Mouse (Mus musculus): ENCODE measurements at regions not wholly inside any gene's neighbourhood (a gene's known extent, or its start where the extent isn't known, plus 50 kb on each side); places are given as distances from the start of the nearest gene placed in this dataset.

GRCm38 (mm10) chr3:52546035-52546434 is 277.9 kb downstream of the Foxo1 start:
- no peak overlapping the region for H3K27ac ChIP-seq (ENCODE audit: insufficient read depth, low read depth, low read length)
- no peaks in the 10 kb centered on the region for H3K4me1 ChIP-seq (ENCODE audit: control insufficient read depth, insufficient read depth, low read length)
- TF ChIP-seq CTCF (IDR thresholded peaks at IDR 0.05; ENCODE audit: insufficient read depth, low read depth, low read length) (no peak), POLR2A (IDR thresholded peaks at IDR 0.05; ENCODE audit: insufficient read depth, low read depth, low read length) (no peak)
- WGBS = 98% methylated on average over 5 of the region's 5 CpGs
- no peak overlapping the region for H3K4me3 ChIP-seq (ENCODE audit: insufficient read depth, low read depth, low read length)

DNA sequence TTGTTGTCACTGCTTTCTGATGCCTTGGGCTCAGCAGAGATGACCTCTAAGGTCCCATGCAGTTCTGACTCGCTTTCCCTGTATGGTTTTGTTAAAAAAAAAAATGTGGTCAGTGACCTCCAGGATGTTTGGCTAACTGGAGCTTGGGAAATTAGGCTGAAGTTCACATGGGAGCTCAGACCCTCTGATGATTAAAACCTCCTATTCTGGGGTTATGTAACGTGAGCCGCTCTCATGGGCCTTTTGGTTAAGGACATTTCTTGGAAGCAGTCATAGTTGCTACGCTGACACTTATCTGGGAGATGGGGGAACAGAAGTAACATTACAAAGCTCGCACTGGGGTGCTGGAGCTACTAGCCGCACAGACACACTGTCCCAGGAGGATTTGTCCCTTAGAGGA is 274.9 kb downstream of the Foxo1 start:
- no peaks in the 10 kb centered on the region for H3K4me1 ChIP-seq (ENCODE audit: control insufficient read depth, insufficient read depth, low read length)
- TF ChIP-seq POLR2A (IDR thresholded peaks at IDR 0.05; ENCODE audit: insufficient read depth, low read depth, low read length) = no peak
- no peak for TF ChIP-seq CTCF (IDR thresholded peaks at IDR 0.05; ENCODE audit: insufficient read depth, low read depth, low read length)
- 88% methylated on average over 6 of the region's 6 CpGs for WGBS

DNA sequence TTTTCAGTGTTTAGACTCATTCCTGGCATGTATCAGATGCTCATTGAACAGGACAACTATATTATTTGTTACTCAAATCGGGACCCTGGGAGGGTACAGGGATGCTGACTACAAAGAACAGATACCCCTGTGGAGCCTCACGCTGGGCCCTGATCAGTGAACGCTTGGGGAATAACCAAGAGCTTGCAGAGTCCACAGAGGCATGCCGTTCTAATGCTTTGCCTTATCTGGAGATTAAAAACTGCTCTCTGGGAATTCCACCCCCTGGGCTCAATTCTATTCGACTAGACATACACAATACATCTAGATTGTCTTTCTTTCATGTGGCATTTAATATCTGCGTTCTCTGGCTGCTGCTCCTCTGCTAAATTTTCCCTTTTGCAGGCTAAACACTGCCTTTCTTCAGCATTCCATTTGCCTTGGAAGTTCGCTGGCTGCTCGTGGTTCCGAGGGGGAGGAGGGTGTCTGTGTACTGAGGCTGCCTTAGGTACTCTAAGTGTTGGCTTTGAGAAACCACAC is 272.8 kb downstream of the Foxo1 start:
- TF ChIP-seq POLR2A (IDR thresholded peaks at IDR 0.05; ENCODE audit: insufficient read depth, low read depth, low read length) (no peak), CTCF (IDR thresholded peaks at IDR 0.05; ENCODE audit: insufficient read depth, low read depth, low read length) (no peak)
- WGBS = 42% methylated on average over 9 of the region's 9 CpGs

More for the DNA sequence above, 274.9 kb downstream of the Foxo1 start:
- Histone ChIP-seq H3K27ac (ENCODE audit: insufficient read depth, low read depth, low read length) (no peak overlapping the region), H3K4me3 (ENCODE audit: insufficient read depth, low read depth, low read length) (no peak overlapping the region)

GRCm38 (mm10) chr3:52539813-52540378 is 271.8 kb downstream of the Foxo1 start:
- Histone ChIP-seq H3K4me3 (ENCODE audit: insufficient read depth, low read depth, low read length) (no peak overlapping the region), H3K4me1 (ENCODE audit: control insufficient read depth, insufficient read depth, low read length) (0 out of 2 replicates have a peak, but pooled peaks cover 6% of the 10 kb centered on the region), H3K27ac (ENCODE audit: insufficient read depth, low read depth, low read length) (no peak overlapping the region)
- TF ChIP-seq CTCF (IDR thresholded peaks at IDR 0.05; ENCODE audit: insufficient read depth, low read depth, low read length) (no peak), POLR2A (IDR thresholded peaks at IDR 0.05; ENCODE audit: insufficient read depth, low read depth, low read length) (no peak)
- 93% methylated on average over 10 of the region's 10 CpGs for WGBS

More for the DNA sequence above, 272.8 kb downstream of the Foxo1 start:
- Histone ChIP-seq H3K4me1 (ENCODE audit: control insufficient read depth, insufficient read depth, low read length) (no peaks in the 10 kb centered on the region), H3K4me3 (ENCODE audit: insufficient read depth, low read depth, low read length) (no peak overlapping the region), H3K27ac (ENCODE audit: insufficient read depth, low read depth, low read length) (no peak overlapping the region)

- 0 out of 2 replicates have a peak, but pooled peaks cover 6% of the 10 kb centered on the region for H3K4me1 ChIP-seq (ENCODE audit: control insufficient read depth, insufficient read depth, low read length)
- TF ChIP-seq CTCF (IDR thresholded peaks at IDR 0.05; ENCODE audit: insufficient read depth, low read depth, low read length) (no peak), POLR2A (IDR thresholded peaks at IDR 0.05; ENCODE audit: insufficient read depth, low read depth, low read length) (no peak)
- 80% methylated on average over 4 of the region's 4 CpGs for WGBS
These were observed 270.2 kb downstream of the Foxo1 start for GRCm38 (mm10) chr3:52538306-52538705.

GRCm38 (mm10) chr3:52537362-52537911 is 269.3 kb downstream of the Foxo1 start:
- 0 out of 2 replicates have a peak, but pooled peaks cover 6% of the 10 kb centered on the region for H3K4me1 ChIP-seq (ENCODE audit: control insufficient read depth, insufficient read depth, low read length)
- H3K27ac ChIP-seq (ENCODE audit: insufficient read depth, low read depth, low read length) = no peak overlapping the region
- no peak for TF ChIP-seq POLR2A (IDR thresholded peaks at IDR 0.05; ENCODE audit: insufficient read depth, low read depth, low read length)
- 90% methylated on average over 10 of the region's 10 CpGs for WGBS
- no peak overlapping the region for H3K4me3 ChIP-seq (ENCODE audit: insufficient read depth, low read depth, low read length)

More at GRCm38 (mm10) chr3:52538306-52538705, 270.2 kb downstream of the Foxo1 start:
- H3K27ac ChIP-seq (ENCODE audit: insufficient read depth, low read depth, low read length) = no peak overlapping the region
- no peak overlapping the region for H3K4me3 ChIP-seq (ENCODE audit: insufficient read depth, low read depth, low read length)

- TF ChIP-seq CTCF (IDR thresholded peaks at IDR 0.05; ENCODE audit: insufficient read depth, low read depth, low read length) = no peak
- TF ChIP-seq POLR2A (IDR thresholded peaks at IDR 0.05; ENCODE audit: insufficient read depth, low read depth, low read length) = no peak
- Histone ChIP-seq H3K4me3 (ENCODE audit: insufficient read depth, low read depth, low read length) (no peak overlapping the region), H3K4me1 (ENCODE audit: control insufficient read depth, insufficient read depth, low read length) (0 out of 2 replicates have a peak, but pooled peaks cover 6% of the 10 kb centered on the region), H3K27ac (ENCODE audit: insufficient read depth, low read depth, low read length) (no peak overlapping the region)
- WGBS = 46% methylated on average over 7 of the region's 7 CpGs
These were observed 267.4 kb downstream of the Foxo1 start for GRCm38 (mm10) chr3:52535411-52536021.

DNA sequence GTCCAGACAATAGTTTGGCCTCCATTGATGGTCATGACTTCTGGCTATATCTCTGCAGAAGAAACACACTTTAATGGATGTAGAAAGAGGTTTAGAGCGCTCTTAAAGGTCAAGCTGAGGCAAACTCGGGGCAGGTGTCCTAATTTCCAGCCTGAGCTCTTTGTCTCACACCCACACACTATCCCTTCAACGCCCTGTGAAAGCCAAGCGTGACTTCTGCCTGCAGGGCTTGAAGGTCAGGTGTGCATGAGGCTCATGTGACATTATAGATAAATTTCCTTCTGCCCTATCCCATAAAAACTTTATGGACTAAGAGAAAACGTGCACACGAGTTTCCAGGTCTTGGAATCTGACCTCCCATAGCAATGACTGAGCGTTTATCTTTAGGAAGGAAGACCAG is 266.0 kb downstream of the Foxo1 start:
- Histone ChIP-seq H3K4me1 (ENCODE audit: control insufficient read depth, insufficient read depth, low read length) (0 out of 2 replicates have a peak, but pooled peaks cover 6% of the 10 kb centered on the region), H3K27ac (ENCODE audit: insufficient read depth, low read depth, low read length) (no peak overlapping the region), H3K4me3 (ENCODE audit: insufficient read depth, low read depth, low read length) (no peak overlapping the region)
- 93% methylated on average over 7 of the region's 7 CpGs for WGBS
- TF ChIP-seq CTCF (IDR thresholded peaks at IDR 0.05; ENCODE audit: insufficient read depth, low read depth, low read length) = no peak
- no peak for TF ChIP-seq POLR2A (IDR thresholded peaks at IDR 0.05; ENCODE audit: insufficient read depth, low read depth, low read length)

All from olfactory bulb, adult 2 months (tissue).